Mouse (Mus musculus) midbrain, embryonic 14.5 days (tissue): ENCODE results near the gene Washc4. TPM values are rescaled to one million over a fixed set of nuclear protein-coding genes. Genes with fewer than 3 reads are reported as not detected.

Experiments used
- ATAC-seq: fragments of 200-750 bp; cut with Nextera tagmentation; 2 replicates; pipeline ENCODE4 v1.8.0; 2017; ENCODE audit warnings: moderate number of reproducible peaks, moderate library complexity; ENCODE audit not compliant: low FRiP score, low TSS enrichment
- DNase-seq: peaks from one replicate; pipeline ENCODE4 v3.0.0-alpha.2; 2015
- H3K27ac ChIP-seq: fragments of 300-500 bp; sonication (generic); replicated peaks from 2 replicates; pipeline ENCODE4 v1.5.1; 2014; ENCODE audit warnings: mild to moderate bottlenecking, low read depth, low read length, moderate library complexity
- H3K27me3 ChIP-seq: fragments of 300-500 bp; sonication (generic); 2 replicates; pipeline ENCODE4 v1.6.1; 2014; ENCODE audit warnings: low read length, control low read depth, mixed read lengths; ENCODE audit not compliant: control insufficient read depth, insufficient read depth
- H3K36me3 ChIP-seq: fragments of 300-500 bp; sonication (generic); 2 replicates; pipeline ENCODE4 v1.6.1; 2014; ENCODE audit warnings: low read length, control low read depth; ENCODE audit not compliant: control insufficient read depth, insufficient read depth
- H3K4me1 ChIP-seq: fragments of 300-500 bp; sonication (generic); 2 replicates; pipeline ENCODE4 v1.6.1; 2014; ENCODE audit warnings: mild to moderate bottlenecking, antibody characterized with exemption, low read length, control low read depth; ENCODE audit not compliant: control insufficient read depth, insufficient read depth
- H3K4me2 ChIP-seq: fragments of 300-500 bp; sonication (generic); 2 replicates; pipeline ENCODE4 v1.6.1; 2014; ENCODE audit warnings: mild to moderate bottlenecking, low read length, moderate library complexity
- H3K4me3 ChIP-seq: fragments of 300-500 bp; sonication (generic); replicated peaks from 2 replicates; pipeline ENCODE4 v1.5.1; 2014; ENCODE audit warnings: low read depth, low read length
- H3K9ac ChIP-seq: fragments of 300-500 bp; sonication (generic); replicated peaks from 2 replicates; pipeline ENCODE4 v1.6.1; 2014; ENCODE audit warnings: mild to moderate bottlenecking, low read length, moderate library complexity
- H3K9me3 ChIP-seq: fragments of 300-500 bp; sonication (generic); 2 replicates; pipeline ENCODE4 v1.6.1; 2016; ENCODE audit warnings: low read length, control low read depth, mixed read lengths; ENCODE audit not compliant: control insufficient read depth
- WGBS: fragments of 180-500 bp; shearing (Covaris S2); extraction: QIAGEN DNeasy Blood & Tissue Kit; methylation state at CpG from one replicate; pipeline ENCODE4 v1.1.7; 2014; 5-methylcytosine and 5-hydroxymethylcytosine counted together
- polyA plus RNA-seq: library from polyadenylated mRNA; unstranded; fragments of >200 nt; fragmentation: Nextera tagmentation; extraction: Ambion mirVana; gene quantifications from 2 replicates; pipeline ENCODE4 v1.2.1, GENCODE M21; 2014

Gene Washc4
- polyA plus RNA-seq, 1 experiment from 2014 or later, result 35.0 TPM

DNA sequence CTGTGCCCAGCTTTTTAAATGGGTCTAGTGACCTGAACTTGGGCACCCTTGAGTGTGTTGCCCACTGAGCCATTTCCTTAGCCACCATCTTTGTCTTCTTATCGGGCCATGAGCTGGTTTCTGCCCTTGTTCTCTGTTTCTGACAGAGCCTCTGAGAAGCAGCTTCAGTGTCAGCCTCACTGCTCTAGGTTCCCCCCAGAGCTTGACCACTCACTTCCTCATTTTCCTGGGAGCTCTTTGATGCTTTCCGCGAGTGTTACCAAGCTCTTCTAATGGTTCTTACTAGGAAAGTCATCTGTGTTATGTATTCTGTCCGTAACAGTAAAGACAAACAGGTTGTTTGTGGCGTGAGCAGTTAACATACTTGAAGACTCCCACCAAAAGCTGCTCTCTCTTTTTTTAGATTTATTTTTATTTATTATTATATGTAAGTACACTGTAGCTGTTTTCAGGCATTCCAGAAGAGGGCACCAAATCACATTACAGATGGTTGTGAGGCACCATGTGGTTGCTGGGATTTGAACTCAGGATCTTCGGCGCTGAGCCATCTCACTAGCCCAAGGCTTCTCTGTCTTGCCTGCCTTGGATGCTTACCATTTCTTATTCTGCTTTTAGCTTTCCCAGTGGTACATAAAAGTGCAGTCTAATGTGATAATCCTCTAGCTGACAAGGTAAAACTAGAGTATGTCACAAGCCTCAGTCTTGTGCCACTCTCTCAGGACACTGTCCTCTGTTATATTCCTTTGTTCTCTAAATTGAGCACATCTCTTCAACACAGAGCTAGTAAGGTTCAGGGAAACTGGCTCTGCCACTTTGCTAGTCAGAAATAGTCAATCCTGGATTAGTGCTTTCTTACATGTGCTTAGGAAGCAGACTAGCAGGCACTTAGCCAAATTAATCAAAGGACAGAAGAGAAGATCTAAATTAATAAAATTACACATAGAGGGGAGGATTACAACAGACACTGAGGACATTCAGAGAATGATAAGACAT lies 22.2 kb downstream of the Washc4 start:
- peaks cover 89% of the 10 kb centered on the region for H3K36me3 ChIP-seq
- H3K4me2 ChIP-seq, result no peak overlapping the region
- no peak overlapping the region for H3K27ac ChIP-seq
- no peak for DNase-seq
- WGBS, result 96% methylated on average over 7 of the region's 7 CpGs
- no peaks in the 10 kb centered on the region for H3K9me3 ChIP-seq
- H3K9ac ChIP-seq, result no peak overlapping the region
- ATAC-seq, result no peak
- no peaks in the 10 kb centered on the region for H3K4me1 ChIP-seq
- no peak overlapping the region for H3K4me3 ChIP-seq
- no peaks in the 10 kb centered on the region for H3K27me3 ChIP-seq

DNA sequence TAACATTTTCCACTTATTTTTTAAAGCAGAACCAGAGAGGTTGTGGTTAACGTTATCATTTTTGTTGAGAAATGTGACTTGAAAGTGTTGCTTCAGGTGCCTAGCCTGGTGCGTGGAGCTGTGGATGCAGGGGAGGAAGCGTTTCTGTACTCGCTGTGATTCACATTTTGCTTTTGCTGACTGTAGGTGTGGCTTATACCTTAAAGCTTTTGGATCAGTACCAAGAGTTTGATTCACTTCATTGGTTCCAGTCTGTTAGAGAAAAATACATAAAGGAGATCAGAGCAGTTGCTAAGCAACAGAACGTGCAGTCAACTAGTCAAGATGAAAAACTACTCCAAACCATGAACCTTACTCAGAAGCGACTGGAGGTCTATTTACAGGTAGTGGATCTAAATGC lies 47.2 kb downstream of the Washc4 start:
- Histone ChIP-seq H3K36me3 (peaks cover 88% of the 10 kb centered on the region), H3K4me2 (no peak overlapping the region), H3K27me3 (no peaks in the 10 kb centered on the region), H3K27ac (no peak overlapping the region), H3K4me1 (no peaks in the 10 kb centered on the region), H3K9me3 (no peaks in the 10 kb centered on the region), H3K9ac (no peak overlapping the region), H3K4me3 (no peak overlapping the region)
- ATAC-seq, result no peak
- 78% methylated on average over 6 of the region's 6 CpGs for WGBS
- DNase-seq, result no peak

DNA sequence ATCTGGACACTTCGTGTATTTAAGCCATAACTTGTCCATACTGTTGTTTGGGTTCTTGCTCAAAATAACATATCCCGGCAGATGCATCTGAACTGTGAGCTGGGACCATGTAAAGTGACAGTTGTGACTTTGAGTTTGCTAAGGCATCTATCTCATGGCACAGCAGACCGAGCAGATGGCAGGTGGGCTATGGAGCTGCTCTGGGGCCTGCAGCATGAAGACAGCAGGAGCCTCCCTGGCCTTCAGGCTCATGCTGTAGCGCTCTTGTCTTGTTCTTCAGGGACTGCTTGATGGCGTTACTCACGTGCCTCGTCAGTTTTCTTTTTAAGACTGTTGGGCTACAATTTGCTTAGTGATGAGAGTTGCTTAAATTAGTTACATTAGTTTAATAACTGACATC lies 49.1 kb downstream of the Washc4 start:
- Histone ChIP-seq H3K4me3 (no peak overlapping the region), H3K4me1 (no peaks in the 10 kb centered on the region), H3K4me2 (no peak overlapping the region), H3K27ac (no peak overlapping the region), H3K36me3 (peaks cover 81% of the 10 kb centered on the region), H3K9me3 (no peaks in the 10 kb centered on the region), H3K9ac (no peak overlapping the region), H3K27me3 (no peaks in the 10 kb centered on the region)
- no peak for ATAC-seq
- no peak for DNase-seq
- WGBS, result 93% methylated on average over 7 of the region's 7 CpGs

DNA sequence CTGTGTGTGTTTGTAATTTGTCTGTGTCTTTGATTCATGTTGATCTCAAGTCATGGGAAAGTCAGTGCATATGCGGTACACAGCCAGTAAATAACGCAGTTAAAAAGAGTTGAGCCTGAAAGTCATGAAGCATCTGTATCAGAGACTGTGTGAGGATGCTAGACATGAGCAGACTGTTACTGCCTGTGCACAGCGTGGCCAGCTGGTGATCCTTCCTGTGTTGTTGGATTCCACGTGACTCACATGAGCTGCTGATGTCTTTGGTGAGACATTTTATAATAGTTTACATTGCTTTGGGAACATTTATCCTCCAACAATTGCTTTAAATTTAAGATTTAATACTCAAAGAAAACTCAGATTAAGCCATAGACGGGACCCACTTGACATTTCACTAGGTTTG lies 51.0 kb downstream of the Washc4 start:
- Histone ChIP-seq H3K4me3 (no peak overlapping the region), H3K36me3 (peaks cover 77% of the 10 kb centered on the region), H3K4me2 (no peak overlapping the region), H3K4me1 (no peaks in the 10 kb centered on the region), H3K9ac (no peak overlapping the region), H3K9me3 (no peaks in the 10 kb centered on the region), H3K27ac (no peak overlapping the region), H3K27me3 (no peaks in the 10 kb centered on the region)
- no peak for ATAC-seq
- WGBS, result 93% methylated on average over 5 of the region's 5 CpGs
- DNase-seq, result no peak

DNA sequence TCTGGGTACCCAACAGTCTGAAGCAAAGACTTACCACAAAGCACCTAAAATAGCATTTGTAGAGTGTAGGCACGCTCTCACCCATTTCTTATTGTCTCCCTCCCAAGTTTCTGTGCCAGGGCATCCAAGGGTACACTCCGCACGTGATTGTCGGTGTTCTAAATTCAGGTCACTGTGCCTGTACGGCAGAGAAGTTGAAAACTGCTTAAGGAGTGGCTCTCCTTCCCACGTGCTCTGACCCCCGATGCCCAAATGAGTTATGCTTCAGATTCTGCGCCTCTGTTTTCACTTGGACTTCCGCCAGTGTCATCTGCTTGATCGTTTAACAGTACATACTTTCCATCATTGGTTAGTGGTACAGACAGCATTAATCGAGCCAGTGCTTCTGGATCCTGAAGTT lies 57.1 kb downstream of the Washc4 start:
- no peaks in the 10 kb centered on the region for H3K27me3 ChIP-seq
- peaks cover 66% of the 10 kb centered on the region for H3K36me3 ChIP-seq
- H3K27ac ChIP-seq, result no peak overlapping the region
- H3K4me2 ChIP-seq, result no peak overlapping the region
- no peak overlapping the region for H3K4me3 ChIP-seq
- WGBS, result 93% methylated on average over 11 of the region's 11 CpGs
- DNase-seq (no peak), ATAC-seq (no peak)
- H3K4me1 ChIP-seq, result no peaks in the 10 kb centered on the region
- no peak overlapping the region for H3K9ac ChIP-seq
- no peaks in the 10 kb centered on the region for H3K9me3 ChIP-seq

DNA sequence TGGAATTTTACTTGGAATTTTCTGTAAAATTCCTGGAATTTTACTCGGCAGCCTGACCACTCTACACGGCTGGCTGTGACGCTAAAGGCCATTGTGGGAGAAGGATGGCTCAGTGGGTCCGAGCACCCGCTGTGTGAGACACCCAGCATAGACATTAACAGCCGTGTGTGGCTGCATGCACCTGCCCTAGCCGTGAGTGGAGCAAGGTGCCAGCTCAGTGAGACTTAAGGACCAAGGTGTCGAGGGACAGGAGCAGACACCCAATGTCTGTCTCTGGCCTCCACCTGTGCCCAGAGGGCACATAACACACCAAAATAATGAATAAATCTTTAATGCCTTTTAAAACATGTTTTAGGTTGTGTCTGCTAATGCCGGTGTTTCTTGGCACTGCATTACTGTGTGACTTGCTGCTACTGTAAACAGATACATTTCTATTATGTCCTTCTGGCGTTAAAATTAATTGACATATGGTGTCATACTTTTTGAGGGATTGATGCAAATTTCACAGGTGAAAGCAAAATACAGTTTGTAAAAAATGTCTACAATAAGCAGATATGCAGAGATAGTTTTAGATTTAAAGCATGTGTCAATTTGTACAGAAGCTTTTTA lies 60.5 kb downstream of the Washc4 start:
- no peak overlapping the region for H3K4me3 ChIP-seq
- peaks cover 71% of the 10 kb centered on the region for H3K36me3 ChIP-seq
- no peak for DNase-seq
- no peak for ATAC-seq
- WGBS, result 94% methylated on average over 10 of the region's 10 CpGs
- H3K9me3 ChIP-seq, result no peaks in the 10 kb centered on the region
- H3K4me1 ChIP-seq, result no peaks in the 10 kb centered on the region
- H3K27ac ChIP-seq, result no peak overlapping the region
- H3K9ac ChIP-seq, result no peak overlapping the region
- no peak overlapping the region for H3K4me2 ChIP-seq
- no peaks in the 10 kb centered on the region for H3K27me3 ChIP-seq

DNA sequence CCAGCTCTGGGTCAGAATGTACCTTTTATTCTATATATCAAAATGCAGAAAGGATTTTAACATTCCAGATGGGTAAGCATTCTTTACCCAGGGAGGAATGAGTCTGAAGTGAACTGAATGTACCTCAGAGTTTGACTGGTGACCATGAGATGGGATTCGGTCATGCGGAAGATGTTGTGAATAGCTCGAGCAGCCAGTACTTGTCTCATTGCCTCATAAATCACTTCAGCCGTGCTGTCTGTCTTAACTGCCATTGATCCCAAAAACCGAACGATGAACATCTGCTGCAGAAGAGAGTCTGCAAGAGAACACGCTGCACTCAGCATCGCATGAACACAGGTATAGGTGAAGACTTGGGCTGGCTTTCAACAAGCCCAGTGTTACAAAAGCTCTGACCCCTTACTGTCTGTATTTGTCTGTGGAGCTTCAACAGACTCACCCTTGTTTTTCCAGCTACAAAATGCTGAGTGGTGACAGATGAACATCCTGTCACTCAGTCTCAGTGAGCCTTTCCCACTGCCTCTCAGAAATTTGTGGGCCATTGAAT lies 62.2 kb downstream of the Washc4 start:
- Histone ChIP-seq H3K27ac (no peak overlapping the region), H3K4me1 (no peaks in the 10 kb centered on the region), H3K4me3 (no peak overlapping the region), H3K9ac (no peak overlapping the region), H3K4me2 (no peak overlapping the region), H3K9me3 (no peaks in the 10 kb centered on the region), H3K36me3 (peaks cover 69% of the 10 kb centered on the region), H3K27me3 (no peaks in the 10 kb centered on the region)
- WGBS, result 67% methylated on average over 8 of the region's 8 CpGs
- no peak for ATAC-seq
- no peak for DNase-seq

DNA sequence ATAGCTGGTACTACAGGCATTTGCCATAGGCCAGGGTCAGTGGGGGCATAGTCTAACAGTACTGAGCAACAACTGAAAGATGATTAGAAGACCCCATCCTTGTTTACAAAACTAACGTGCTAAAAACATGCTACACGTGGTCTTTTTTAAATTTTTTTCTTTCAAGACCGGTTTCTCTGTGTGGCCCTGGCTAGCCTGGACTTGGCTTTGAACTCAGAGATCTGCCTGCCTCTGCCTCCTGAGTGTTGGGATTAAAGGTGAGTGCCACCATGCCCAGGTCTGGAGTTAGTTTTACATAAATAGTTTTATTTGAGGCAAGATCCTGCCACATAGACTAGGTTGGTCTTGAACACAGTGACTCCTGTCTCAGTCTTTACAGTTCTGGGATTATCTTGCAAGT lies 63.6 kb downstream of the Washc4 start:
- DNase-seq, result no peak
- no peaks in the 10 kb centered on the region for H3K27me3 ChIP-seq
- 96% methylated on average over 3 of the region's 3 CpGs for WGBS
- H3K4me2 ChIP-seq, result no peak overlapping the region
- H3K4me3 ChIP-seq, result no peak overlapping the region
- H3K9me3 ChIP-seq, result no peaks in the 10 kb centered on the region
- no peak overlapping the region for H3K27ac ChIP-seq
- H3K36me3 ChIP-seq, result peaks cover 67% of the 10 kb centered on the region
- no peaks in the 10 kb centered on the region for H3K4me1 ChIP-seq
- no peak for ATAC-seq
- H3K9ac ChIP-seq, result no peak overlapping the region
